Mouse (Mus musculus): ENCODE data around the gene Oasl1.
"Not testable (repeated sequence)": the region's sequence is repeated elsewhere in the genome, so short reads cannot be mapped to it uniquely, and the experiment has no call there.

Gene Oasl1

GRCm38 (mm10) chr5:114922998-114923473, at the start of gene Oasl1:
Gene Oasl1 (plus strand): TSS chr5:114923240.
- peak; percentile 71 for DNase-seq (ENCODE audit: low read depth, low spot score)

- DNase-seq (ENCODE audit: low read depth, low spot score): peak; percentile 47
These were observed 47.2 kb upstream of the Oasl1 start for GRCm38 (mm10) chr5:114875858-114876257.

GRCm38 (mm10) chr5:114876331-114876730, 46.7 kb upstream of the Oasl1 start:
- no peak for DNase-seq (ENCODE audit: low read depth, low spot score)

GRCm38 (mm10) chr5:114877487-114877886, 45.6 kb upstream of the Oasl1 start:
- no peak for DNase-seq (ENCODE audit: low read depth, low spot score)

- DNase-seq (ENCODE audit: low read depth, low spot score): no peak
These were observed 43.6 kb upstream of the Oasl1 start for GRCm38 (mm10) chr5:114879399-114879798.

GRCm38 (mm10) chr5:114882319-114882718, 40.7 kb upstream of the Oasl1 start:
- DNase-seq (ENCODE audit: low read depth, low spot score): not testable (repeated sequence)

- DNase-seq (ENCODE audit: low read depth, low spot score): no peak
These were observed 40.0 kb upstream of the Oasl1 start for GRCm38 (mm10) chr5:114883022-114883421.

- DNase-seq (ENCODE audit: low read depth, low spot score): no peak
These were observed 36.2 kb upstream of the Oasl1 start for GRCm38 (mm10) chr5:114886801-114887200.

GRCm38 (mm10) chr5:114888995-114889394, 34.0 kb upstream of the Oasl1 start:
- no peak for DNase-seq (ENCODE audit: low read depth, low spot score)

GRCm38 (mm10) chr5:114895542-114895941, 27.5 kb upstream of the Oasl1 start:
- DNase-seq (ENCODE audit: low read depth, low spot score): no peak

GRCm38 (mm10) chr5:114896688-114897373, 26.2 kb upstream of the Oasl1 start, which contains the start of gene Oasl2:
Gene Oasl2 (plus strand): TSS chr5:114896936.
- DNase-seq (ENCODE audit: low read depth, low spot score): peak; percentile 41

GRCm38 (mm10) chr5:114897374-114897793, 25.7 kb upstream of the Oasl1 start:
- DNase-seq (ENCODE audit: low read depth, low spot score): peak; percentile 72

- no peak for DNase-seq (ENCODE audit: low read depth, low spot score)
These were observed 24.2 kb upstream of the Oasl1 start for GRCm38 (mm10) chr5:114898857-114899256.

- peak; percentile 73 for DNase-seq (ENCODE audit: low read depth, low spot score)
These were observed 20.6 kb upstream of the Oasl1 start for GRCm38 (mm10) chr5:114902413-114902812.

GRCm38 (mm10) chr5:114908598-114909305, 14.3 kb upstream of the Oasl1 start:
- DNase-seq (ENCODE audit: low read depth, low spot score): no peak

GRCm38 (mm10) chr5:114913686-114914085, 9.4 kb upstream of the Oasl1 start:
- no peak for DNase-seq (ENCODE audit: low read depth, low spot score)

- DNase-seq (ENCODE audit: low read depth, low spot score): no peak
These were observed 8.2 kb upstream of the Oasl1 start for GRCm38 (mm10) chr5:114914855-114915254.

- no peak for DNase-seq (ENCODE audit: low read depth, low spot score)
These were observed 7.2 kb upstream of the Oasl1 start for GRCm38 (mm10) chr5:114915854-114916253.

GRCm38 (mm10) chr5:114916777-114917176, 6.3 kb upstream of the Oasl1 start:
- no peak for DNase-seq (ENCODE audit: low read depth, low spot score)

GRCm38 (mm10) chr5:114917357-114917756, 5.7 kb upstream of the Oasl1 start:
- DNase-seq (ENCODE audit: low read depth, low spot score): not testable (repeated sequence)

- DNase-seq (ENCODE audit: low read depth, low spot score): peak; percentile 89
These were observed 1.3 kb upstream of the Oasl1 start for GRCm38 (mm10) chr5:114921551-114922365.

- DNase-seq (ENCODE audit: low read depth, low spot score): no peak
These were observed 691 bp upstream of the Oasl1 start for GRCm38 (mm10) chr5:114922366-114922731.

All from CD4-positive, CD25-positive, alpha-beta regulatory T cell, adult 2 months (primary cell).